Mouse (Mus musculus) cerebellum, adult 9-11 months (tissue): ENCODE results near the gene Olfr1148.

ENCODE experiments used
- DNase-seq: peaks from one replicate; pipeline ENCODE4 v3.0.0; 2022

Olfr1148 gene

GRCm38 (mm10) chr2:87830233-87830632, at the start of gene Olfr1148:
Olfr1148 (plus strand) TSS chr2:87830533.
- DNase-seq: no peak

DNA sequence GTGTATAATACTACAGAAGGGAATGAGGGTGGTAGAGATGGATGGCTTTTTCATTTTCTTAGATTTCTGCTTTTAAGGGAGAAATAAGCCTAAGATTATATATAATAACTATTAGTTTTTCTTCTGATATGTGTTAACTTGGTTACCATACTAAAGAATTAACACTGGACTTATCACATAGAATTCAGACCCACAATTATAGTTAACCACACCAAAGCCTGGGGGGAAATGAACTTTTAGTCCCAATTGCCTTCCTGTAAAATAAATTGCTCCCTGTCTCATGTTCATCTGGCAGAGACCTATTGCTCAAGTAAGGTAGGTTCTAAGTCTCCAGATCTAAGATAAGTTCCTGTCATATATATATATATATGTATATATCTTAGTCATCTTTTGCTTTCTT, 30.0 kb upstream of the Olfr1148 start, which contains the start of gene Olfr1143:
Gene Olfr1143 (plus strand): TSS at position 301 of the 400 bp plus-strand sequence.
- no peak for DNase-seq

GRCm38 (mm10) chr2:87809522-87809921, 20.8 kb upstream of the Olfr1148 start, which contains the start of gene Olfr1145:
Olfr1145 (plus strand) TSS chr2:87809822.
- DNase-seq: no peak

DNA sequence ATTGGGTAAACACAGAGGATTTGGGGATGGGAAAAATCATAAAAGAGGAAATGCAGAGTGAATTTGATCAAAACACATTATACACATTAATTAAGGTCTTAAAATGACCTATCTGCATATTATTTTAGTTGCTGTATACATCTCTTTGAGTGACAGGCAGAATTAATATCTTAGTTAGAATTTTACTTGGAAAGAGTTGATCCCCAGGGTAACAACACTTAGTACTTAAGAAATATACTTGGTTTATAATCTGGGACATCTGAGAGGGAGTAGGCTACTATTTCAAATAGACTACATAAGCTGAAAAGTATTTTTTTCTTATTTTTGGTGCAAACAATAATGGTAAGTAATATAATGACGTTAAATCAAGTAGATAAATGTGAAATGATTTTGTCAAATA, 13.4 kb downstream of the Olfr1148 start, which contains the start of gene Olfr1150-ps1:
Gene Olfr1150-ps1 (plus strand): TSS at position 301 of the 400 bp plus-strand sequence.
- no peak for DNase-seq

- DNase-seq: no peak
These were observed 25.2 kb downstream of the Olfr1148 start, which contains the start of gene Olfr1151 for GRCm38 (mm10) chr2:87855562-87855961. Olfr1151 (plus strand) TSS chr2:87855862.

DNA sequence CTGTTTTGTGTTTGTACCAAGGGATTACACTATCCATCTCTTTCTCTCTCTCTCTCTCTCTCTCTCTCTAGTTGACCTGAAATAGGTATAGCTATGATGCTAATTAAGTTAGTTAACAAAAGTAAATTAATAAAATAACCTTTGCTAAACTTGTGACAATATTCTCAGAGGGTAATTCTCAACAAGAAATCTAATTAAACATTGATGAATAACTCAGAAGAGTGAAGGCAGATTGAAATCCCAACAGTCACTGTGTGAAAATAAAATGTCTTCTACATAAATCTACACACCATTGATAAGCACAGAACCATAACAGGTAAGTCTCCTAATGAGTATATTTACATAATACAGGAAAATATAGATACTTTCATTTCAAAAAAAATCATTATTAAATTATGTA, 35.9 kb downstream of the Olfr1148 start, which contains the start of gene Olfr1152:
Gene Olfr1152 (plus strand): TSS at position 301 of the 400 bp plus-strand sequence.
- DNase-seq: no peak
